Mouse (Mus musculus) small intestine, adult 2 months (tissue): ENCODE results near the gene Zbtb38. TPM values are rescaled to one million over a fixed set of nuclear protein-coding genes. Genes with fewer than 3 reads are reported as not detected.

Source experiments
- H3K27ac ChIP-seq: fragments of 200-500 bp; 2 replicates; pipeline ENCODE4 v1.5.1; 2012; ENCODE audit warnings: low read depth, low read length, control low read depth, inconsistent platforms; ENCODE audit not compliant: insufficient read depth
- H3K27me3 ChIP-seq: fragments of 200-500 bp; 2 replicates; pipeline ENCODE4 v1.6.1; 2012; ENCODE audit warnings: mild to moderate bottlenecking, moderate library complexity, low read length, inconsistent platforms; ENCODE audit not compliant: control insufficient read depth, insufficient read depth
- H3K36me3 ChIP-seq: fragments of 200-500 bp; 2 replicates; pipeline ENCODE4 v1.6.1; 2012; ENCODE audit warnings: mild to moderate bottlenecking, low read length, control low read depth, inconsistent platforms; ENCODE audit not compliant: control insufficient read depth, insufficient read depth
- H3K4me1 ChIP-seq: fragments of 200-500 bp; 2 replicates; pipeline ENCODE4 v1.6.1; 2012; ENCODE audit warnings: low read length, inconsistent platforms, mixed read lengths; ENCODE audit not compliant: control insufficient read depth, insufficient read depth, insufficient read length
- H3K4me3 ChIP-seq: fragments of 200-500 bp; 2 replicates; pipeline ENCODE4 v1.5.1; 2012; ENCODE audit warnings: low read depth, mild to moderate bottlenecking, control low read depth, inconsistent platforms, low read length, moderate library complexity
- CTCF ChIP-seq: fragments of 200-500 bp; IDR thresholded peaks from 2 replicates; pipeline ENCODE4 v1.5.1; 2012; ENCODE audit warnings: low read depth, mild to moderate bottlenecking, control low read depth, inconsistent platforms, low read length, moderate library complexity, mixed read lengths; ENCODE audit not compliant: insufficient replicate concordance, insufficient read length; ENCODE audit errors: extremely low read depth
- POLR2A ChIP-seq: fragments of 200-500 bp; IDR thresholded peaks from 2 replicates; pipeline ENCODE4 v1.6.1; 2012; ENCODE audit warnings: low read depth, mild to moderate bottlenecking, control low read depth, inconsistent platforms, low read length, moderate library complexity
- WGBS: fragments of 180-500 bp; shearing (Covaris S2); methylation state at CpG from one replicate; pipeline ENCODE4 v1.1.7; 2018; 5-methylcytosine and 5-hydroxymethylcytosine counted together
- polyA plus RNA-seq: library from polyadenylated mRNA; depleted of rRNA; stranded (reverse); fragments of >200 nt; gene quantifications from 2 replicates; pipeline ENCODE4 v1.2.3, GENCODE M21; 2012

Gene Zbtb38
- polyA plus RNA-seq, 1 experiment, result 7.7 TPM

DNA sequence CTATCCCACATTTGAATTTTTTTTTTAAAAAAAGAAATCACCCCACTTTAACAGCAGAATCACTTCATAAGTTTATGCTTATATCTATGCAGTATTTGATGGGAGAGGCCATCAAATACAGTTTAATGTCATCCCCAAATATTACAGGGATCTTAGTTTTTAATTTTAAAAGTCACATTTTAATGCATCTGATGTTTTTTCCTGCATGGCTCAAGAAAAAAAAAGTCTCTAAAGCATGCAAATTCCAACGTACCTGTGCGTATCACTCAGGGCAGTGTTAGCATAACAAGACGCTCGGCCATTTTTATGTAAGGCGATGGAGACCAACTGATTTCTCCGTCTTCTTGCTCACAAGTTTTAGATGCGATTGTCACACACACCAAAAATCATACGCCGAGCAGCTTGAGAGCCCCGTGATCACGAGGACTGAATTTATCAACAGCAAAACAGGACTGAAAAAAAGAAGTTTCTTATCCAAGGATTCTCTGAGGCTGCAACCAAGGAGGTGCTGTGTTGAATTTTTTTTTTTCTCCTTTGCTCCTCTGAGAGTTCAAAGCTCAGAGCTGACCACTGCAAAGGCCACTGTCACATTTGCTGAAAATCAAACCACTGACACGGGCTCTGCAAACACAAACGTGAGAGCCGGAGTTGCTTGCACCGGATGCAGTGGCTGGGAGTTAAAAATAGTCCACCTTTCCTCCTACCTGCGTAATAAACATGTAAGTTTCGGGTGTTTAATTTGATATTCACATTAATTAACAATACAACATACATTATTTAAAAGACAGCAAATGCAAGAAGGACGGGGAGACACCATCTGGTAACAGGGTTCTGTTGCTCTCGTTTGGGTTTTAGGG is 21.4 kb downstream of the Zbtb38 start:
- Histone ChIP-seq H3K4me1 (no peaks in the 10 kb centered on the region), H3K36me3 (no peaks in the 10 kb centered on the region), H3K27me3 (no peaks in the 10 kb centered on the region), H3K4me3 (no peak overlapping the region), H3K27ac (no peak overlapping the region)
- 91% methylated on average over 19 of the region's 19 CpGs for WGBS
- TF ChIP-seq CTCF, result no peak
- TF ChIP-seq POLR2A, result no peak

- Histone ChIP-seq H3K27me3 (no peaks in the 10 kb centered on the region), H3K27ac (no peak overlapping the region), H3K4me3 (no peak overlapping the region), H3K4me1 (no peaks in the 10 kb centered on the region), H3K36me3 (no peaks in the 10 kb centered on the region)
- no peak for TF ChIP-seq CTCF
- TF ChIP-seq POLR2A, result no peak
- 90% methylated on average over 2 of the region's 2 CpGs for WGBS
Measured at GRCm38 (mm10) chr9:96730311-96730625, 22.4 kb downstream of the Zbtb38 start.

GRCm38 (mm10) chr9:96729537-96730310 is 22.9 kb downstream of the Zbtb38 start:
- Histone ChIP-seq H3K4me3 (no peak overlapping the region), H3K36me3 (no peaks in the 10 kb centered on the region), H3K27me3 (no peaks in the 10 kb centered on the region), H3K4me1 (no peaks in the 10 kb centered on the region), H3K27ac (no peak overlapping the region)
- TF ChIP-seq POLR2A (no peak), CTCF (no peak)
- WGBS, result 82% methylated on average over 10 of the region's 10 CpGs

DNA sequence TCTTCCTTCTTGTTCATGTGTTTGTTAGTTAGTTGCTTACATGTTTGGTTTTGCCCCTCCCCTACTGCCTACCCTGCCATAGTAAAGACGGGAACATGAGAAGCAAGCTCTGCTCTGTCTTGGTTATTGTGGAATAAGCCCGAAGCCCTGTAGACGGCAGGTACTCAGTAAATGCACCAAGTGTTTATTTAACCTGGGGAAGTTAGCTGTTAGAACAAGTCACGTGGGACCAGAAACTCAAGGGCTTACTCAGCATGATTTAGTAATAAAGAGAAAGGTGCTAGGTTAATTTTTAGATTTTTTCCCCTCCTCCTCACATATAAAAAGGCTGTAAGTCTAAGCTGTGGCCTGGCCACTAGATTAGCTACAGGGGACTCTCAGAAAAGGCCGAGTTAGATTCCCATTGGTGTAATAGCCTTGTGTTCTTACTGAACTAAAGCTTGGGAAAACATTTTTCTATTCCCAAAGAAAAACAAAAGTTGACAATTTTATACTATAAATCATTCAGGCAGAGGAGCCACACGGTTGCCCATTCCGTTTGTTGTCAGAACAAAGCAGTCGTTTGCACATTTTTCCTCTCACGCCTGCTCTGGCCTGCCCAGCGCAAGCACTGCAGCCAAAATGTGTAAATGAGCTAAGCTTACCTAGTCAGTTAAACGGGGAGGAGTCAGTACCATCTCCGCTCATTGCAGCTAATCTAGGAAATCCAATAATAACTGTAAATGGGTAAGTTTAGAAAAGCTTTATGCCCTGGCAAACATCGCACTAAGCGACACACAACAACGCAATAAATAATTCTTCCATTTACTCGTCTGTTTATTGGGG is 24.1 kb downstream of the Zbtb38 start:
- TF ChIP-seq POLR2A, result no peak
- TF ChIP-seq CTCF, result no peak
- 78% methylated on average over 16 of the region's 16 CpGs for WGBS
- H3K4me1 ChIP-seq, result no peaks in the 10 kb centered on the region; the same call in 1 of the 2 replicates
- no peaks in the 10 kb centered on the region for H3K27me3 ChIP-seq
- H3K27ac ChIP-seq, result no peak overlapping the region
- H3K36me3 ChIP-seq, result no peaks in the 10 kb centered on the region
- no peak overlapping the region for H3K4me3 ChIP-seq

GRCm38 (mm10) chr9:96727688-96728087 is 24.9 kb downstream of the Zbtb38 start:
- Histone ChIP-seq H3K36me3 (no peaks in the 10 kb centered on the region), H3K27me3 (no peaks in the 10 kb centered on the region), H3K27ac (no peak overlapping the region), H3K4me1 (no peaks in the 10 kb centered on the region; the same call in 1 of the 2 replicates), H3K4me3 (no peak overlapping the region)
- TF ChIP-seq POLR2A (no peak), CTCF (no peak)
- 66% methylated on average over 6 of the region's 6 CpGs for WGBS

- H3K36me3 ChIP-seq, result no peaks in the 10 kb centered on the region
- H3K27me3 ChIP-seq, result no peaks in the 10 kb centered on the region
- 88% methylated on average over 14 of the region's 14 CpGs for WGBS
- H3K4me1 ChIP-seq, result no peaks in the 10 kb centered on the region; the same call in 1 of the 2 replicates
- no peak overlapping the region for H3K4me3 ChIP-seq
- TF ChIP-seq CTCF (no peak), POLR2A (no peak)
- H3K27ac ChIP-seq, result no peak overlapping the region
Measured at GRCm38 (mm10) chr9:96726336-96727131, 26.1 kb downstream of the Zbtb38 start.
